Mouse (Mus musculus): ENCODE data around the gene Ctrl. TPM values are rescaled to one million over a fixed set of nuclear protein-coding genes. Genes with fewer than 3 reads are reported as not detected.
"Not testable (repeated sequence)": the region's sequence is repeated elsewhere in the genome, so short reads cannot be mapped to it uniquely, and the experiment has no call there.

Ctrl gene
- 3.1 and 3.6 TPM in 2 replicates for polyA plus RNA-seq (2015; fragmentation: Nextera tagmentation; extraction: Ambion mirVana)

- WGBS = 95% methylated on average over 2 of the region's 2 CpGs
- Histone ChIP-seq H3K4me2 (no peak within 1 kb of the TSS), H3K9ac (no peak within 1 kb of the TSS), H3K4me1 (replicated peaks) (peaks cover 30% of the 10 kb centered on the region), H3K36me3 (peaks cover 32% of the 10 kb centered on the region), H3K4me3 (no peak within 1 kb of the TSS), H3K27ac (replicated peaks) (no peak within 1 kb of the TSS), H3K9me3 (no peaks in the 10 kb centered on the region), H3K27me3 (no peaks in the 10 kb centered on the region)
- ATAC-seq (ENCODE audit: low read depth) = no peak
These were observed at the start of gene Ctrl for GRCm38 (mm10) chr8:105933762-105934161. TSS of gene Ctrl (minus strand) at chr8:105933862.

GRCm38 (mm10) chr8:105983406-105983805 is 49.7 kb upstream of the Ctrl start:
- not testable (repeated sequence) for H3K4me3 ChIP-seq; H3K27ac ChIP-seq (replicated peaks); H3K4me1 ChIP-seq (replicated peaks); H3K9ac ChIP-seq; H3K27me3 ChIP-seq; H3K36me3 ChIP-seq; H3K9me3 ChIP-seq; H3K4me2 ChIP-seq; ATAC-seq (ENCODE audit: low read depth)
- 83% methylated on average over 11 of the region's 11 CpGs for WGBS

GRCm38 (mm10) chr8:105981146-105981545 is 47.5 kb upstream of the Ctrl start:
- no peak overlapping the region for H3K9ac ChIP-seq
- H3K4me3 ChIP-seq = no peak overlapping the region
- H3K9me3 ChIP-seq = no peaks in the 10 kb centered on the region
- H3K27me3 ChIP-seq = no peaks in the 10 kb centered on the region
- H3K4me2 ChIP-seq = no peak overlapping the region
- no peak for ATAC-seq (ENCODE audit: low read depth)
- no peaks in the 10 kb centered on the region for H3K36me3 ChIP-seq
- WGBS = 93% methylated on average over 1 of the region's 1 CpGs
- no peaks in the 10 kb centered on the region for H3K4me1 ChIP-seq (replicated peaks)
- H3K27ac ChIP-seq (replicated peaks) = no peak overlapping the region

- Histone ChIP-seq H3K27ac (replicated peaks) (no peak within 1 kb of the TSS), H3K9me3 (no peaks in the 10 kb centered on the region), H3K9ac (no peak within 1 kb of the TSS), H3K4me1 (replicated peaks) (no peaks in the 10 kb centered on the region), H3K4me3 (no peak within 1 kb of the TSS), H3K27me3 (no peaks in the 10 kb centered on the region), H3K4me2 (no peak within 1 kb of the TSS), H3K36me3 (no peaks in the 10 kb centered on the region)
- ATAC-seq (ENCODE audit: low read depth) = no peak
- WGBS = 90% methylated on average over 15 of the region's 15 CpGs
These were observed 45.7 kb upstream of the Ctrl start, which contains the start of gene Dpep3 for GRCm38 (mm10) chr8:105979325-105979724. TSS of gene Dpep3 (minus strand) at chr8:105979429.

- Histone ChIP-seq H3K9me3 (no peaks in the 10 kb centered on the region), H3K4me1 (replicated peaks) (no peaks in the 10 kb centered on the region), H3K36me3 (no peaks in the 10 kb centered on the region), H3K4me2 (no peak overlapping the region), H3K27me3 (no peaks in the 10 kb centered on the region), H3K27ac (replicated peaks) (no peak overlapping the region), H3K4me3 (no peak overlapping the region), H3K9ac (no peak overlapping the region)
- WGBS = 64% methylated on average over 7 of the region's 7 CpGs
- no peak for ATAC-seq (ENCODE audit: low read depth)
These were observed 41.7 kb upstream of the Ctrl start for GRCm38 (mm10) chr8:105975363-105975762.

- WGBS = 70% methylated on average over 8 of the region's 8 CpGs
- Histone ChIP-seq H3K4me3 (no peak overlapping the region), H3K27ac (replicated peaks) (no peak overlapping the region), H3K4me2 (no peak overlapping the region), H3K4me1 (replicated peaks) (no peaks in the 10 kb centered on the region), H3K9me3 (no peaks in the 10 kb centered on the region), H3K27me3 (peaks cover 21% of the 10 kb centered on the region), H3K36me3 (no peaks in the 10 kb centered on the region), H3K9ac (no peak overlapping the region)
- ATAC-seq (ENCODE audit: low read depth) = no peak
These were observed 37.5 kb upstream of the Ctrl start for GRCm38 (mm10) chr8:105971019-105971720.

- Histone ChIP-seq H3K4me1 (replicated peaks) (peaks cover 11% of the 10 kb centered on the region), H3K36me3 (no peaks in the 10 kb centered on the region)
- ATAC-seq (ENCODE audit: low read depth) = no peak
These were observed 35.7 kb upstream of the Ctrl start for GRCm38 (mm10) chr8:105969367-105969766.

GRCm38 (mm10) chr8:105966692-105967311 is 33.1 kb upstream of the Ctrl start:
- Histone ChIP-seq H3K27me3 (peaks cover 45% of the 10 kb centered on the region), H3K36me3 (no peaks in the 10 kb centered on the region), H3K27ac (replicated peaks) (no peak overlapping the region), H3K4me2 (peak overlapping the region; percentile 60), H3K9me3 (no peaks in the 10 kb centered on the region), H3K9ac (no peak overlapping the region), H3K4me3 (peak overlapping the region; percentile 4; the same call in 1 of the 2 replicates), H3K4me1 (replicated peaks) (peaks cover 11% of the 10 kb centered on the region)
- no peak for ATAC-seq (ENCODE audit: low read depth)
- 8% methylated on average over 19 of the region's 19 CpGs for WGBS

More at GRCm38 (mm10) chr8:105969367-105969766, 35.7 kb upstream of the Ctrl start:
- Histone ChIP-seq H3K4me2 (no peak overlapping the region), H3K9ac (no peak overlapping the region), H3K27me3 (peaks cover 39% of the 10 kb centered on the region), H3K27ac (replicated peaks) (no peak overlapping the region), H3K4me3 (no peak overlapping the region), H3K9me3 (no peaks in the 10 kb centered on the region)
- 79% methylated on average over 1 of the region's 1 CpGs for WGBS

GRCm38 (mm10) chr8:105965905-105966341 is 32.3 kb upstream of the Ctrl start, which contains the start of gene Slc12a4:
TSS of gene Slc12a4 (minus strand) at chr8:105966097.
- peak within 1 kb of the TSS; percentile 60 for H3K4me2 ChIP-seq
- peak within 1 kb of the TSS; percentile 68 for H3K9ac ChIP-seq
- peak within 1 kb of the TSS; percentile 50 for H3K4me3 ChIP-seq
- ATAC-seq (ENCODE audit: low read depth) = peak; percentile 71
- H3K27ac ChIP-seq (replicated peaks) = no peak within 1 kb of the TSS
- no peaks in the 10 kb centered on the region for H3K9me3 ChIP-seq
- H3K4me1 ChIP-seq (replicated peaks) = peaks cover 11% of the 10 kb centered on the region
- H3K36me3 ChIP-seq = no peaks in the 10 kb centered on the region
- peaks cover 45% of the 10 kb centered on the region for H3K27me3 ChIP-seq
- WGBS = under 1% methylated on average over 35 of the region's 47 CpGs

- no peaks in the 10 kb centered on the region for H3K9me3 ChIP-seq
- H3K9ac ChIP-seq = peak overlapping the region; percentile 68
- peak; percentile 69 for ATAC-seq (ENCODE audit: low read depth)
- H3K36me3 ChIP-seq = no peaks in the 10 kb centered on the region
- peaks cover 45% of the 10 kb centered on the region for H3K27me3 ChIP-seq
- H3K4me1 ChIP-seq (replicated peaks) = peaks cover 11% of the 10 kb centered on the region
- H3K4me2 ChIP-seq = peak overlapping the region; percentile 60
- H3K27ac ChIP-seq (replicated peaks) = no peak overlapping the region
- 3% methylated on average over 34 of the region's 40 CpGs for WGBS
- H3K4me3 ChIP-seq = peak overlapping the region; percentile 50
These were observed 31.7 kb upstream of the Ctrl start for GRCm38 (mm10) chr8:105965266-105965904.

GRCm38 (mm10) chr8:105964506-105965265 is 31.0 kb upstream of the Ctrl start:
- H3K4me2 ChIP-seq = peak overlapping the region; percentile 60
- peaks cover 45% of the 10 kb centered on the region for H3K27me3 ChIP-seq
- no peaks in the 10 kb centered on the region for H3K9me3 ChIP-seq
- peak overlapping the region; percentile 68; the same call in 1 of the 2 replicates for H3K9ac ChIP-seq
- ATAC-seq (ENCODE audit: low read depth) = no peak
- H3K4me1 ChIP-seq (replicated peaks) = peaks cover 11% of the 10 kb centered on the region
- WGBS = 69% methylated on average over 12 of the region's 12 CpGs
- no peaks in the 10 kb centered on the region for H3K36me3 ChIP-seq
- H3K4me3 ChIP-seq = peak overlapping the region; percentile 50
- no peak overlapping the region for H3K27ac ChIP-seq (replicated peaks)

Measured in neural tube, embryonic 13.5 days (tissue).